Mouse (Mus musculus) kidney, embryonic 14.5 days (tissue): ENCODE results near the gene Iffo2. TPM values are rescaled to one million over a fixed set of nuclear protein-coding genes. Genes with fewer than 3 reads are reported as not detected.
A peak's percentile ranks its signal among the peaks of the same experiment; 100 is the strongest.
"Not testable (repeated sequence)": the region's sequence is repeated elsewhere in the genome, so short reads cannot be mapped to it uniquely, and the experiment has no call there.

Experiments used
- ATAC-seq: fragments of 200-750 bp; cut with Nextera tagmentation; 2 replicates; pipeline ENCODE4 v1.8.0; 2017; ENCODE audit warnings: moderate number of reproducible peaks, mild to moderate bottlenecking, moderate TSS enrichment, moderate library complexity; ENCODE audit not compliant: low FRiP score, low TSS enrichment
- H3K27ac ChIP-seq: fragments of 300-500 bp; sonication (generic); 2 replicates; pipeline ENCODE4 v1.5.1; 2014; ENCODE audit warnings: low read depth, mild to moderate bottlenecking, low read length, moderate library complexity, mixed read lengths
- H3K27me3 ChIP-seq: fragments of 300-500 bp; sonication (generic); 2 replicates; pipeline ENCODE4 v1.6.1; 2014; ENCODE audit warnings: mild to moderate bottlenecking, low read length; ENCODE audit not compliant: control insufficient read depth, insufficient read depth
- H3K36me3 ChIP-seq: fragments of 300-500 bp; sonication (generic); 2 replicates; pipeline ENCODE4 v1.6.1; 2014; ENCODE audit warnings: low read length, mixed read lengths; ENCODE audit not compliant: control insufficient read depth, insufficient read depth
- H3K4me1 ChIP-seq: fragments of 300-500 bp; sonication (generic); 2 replicates; pipeline ENCODE4 v1.6.1; 2014; ENCODE audit warnings: low read length, mixed read lengths; ENCODE audit not compliant: control insufficient read depth, insufficient read depth
- H3K4me2 ChIP-seq: fragments of 300-500 bp; sonication (generic); replicated peaks from 2 replicates; pipeline ENCODE4 v1.6.1; 2014; ENCODE audit warnings: low read depth, mild to moderate bottlenecking, low read length
- H3K4me3 ChIP-seq: fragments of 300-500 bp; sonication (generic); 2 replicates; pipeline ENCODE4 v1.5.1; 2014; ENCODE audit warnings: mild to moderate bottlenecking, low read length
- H3K9ac ChIP-seq: fragments of 300-500 bp; sonication (generic); 2 replicates; pipeline ENCODE4 v1.6.1; 2014; ENCODE audit warnings: low read depth, mild to moderate bottlenecking, low read length, moderate library complexity
- H3K9me3 ChIP-seq: fragments of 300-500 bp; sonication (generic); 2 replicates; pipeline ENCODE4 v1.6.1; 2016; ENCODE audit warnings: low read length; ENCODE audit not compliant: control insufficient read depth
- WGBS: fragments of 180-500 bp; shearing (Covaris S2); extraction: QIAGEN DNeasy Blood & Tissue Kit; methylation state at CpG from one replicate; pipeline ENCODE4 v1.1.7; 2014; 5-methylcytosine and 5-hydroxymethylcytosine counted together
- polyA plus RNA-seq: library from polyadenylated mRNA; unstranded; fragments of >200 nt; fragmentation: Nextera tagmentation; extraction: Ambion mirVana; gene quantifications from 2 replicates; pipeline ENCODE4 v1.2.1, GENCODE M21; 2014

Gene Iffo2
- 7.1 and 9.4 TPM in 2 replicates for polyA plus RNA-seq

GRCm38 (mm10) chr4:139530248-139530647 is at the start of gene Iffo2:
TSS of gene Iffo2 (plus strand) at chr4:139530548.
- H3K9me3 ChIP-seq, H3K27ac ChIP-seq, H3K4me2 ChIP-seq, H3K27me3 ChIP-seq, H3K9ac ChIP-seq, H3K36me3 ChIP-seq, ATAC-seq, H3K4me3 ChIP-seq, H3K4me1 ChIP-seq: not testable (repeated sequence)
- 91% methylated on average over 5 of the region's 5 CpGs for WGBS

GRCm38 (mm10) chr4:139481400-139481799 is 48.9 kb upstream of the Iffo2 start:
- H3K4me3 ChIP-seq, result no peak overlapping the region
- 83% methylated on average over 1 of the region's 1 CpGs for WGBS
- no peak overlapping the region for H3K9ac ChIP-seq
- 0 out of 2 replicates have a peak, but pooled peaks cover 4% of the 10 kb centered on the region for H3K4me1 ChIP-seq
- H3K27me3 ChIP-seq, result no peaks in the 10 kb centered on the region
- no peak overlapping the region for H3K4me2 ChIP-seq
- no peak overlapping the region for H3K27ac ChIP-seq
- peaks cover 95% of the 10 kb centered on the region for H3K36me3 ChIP-seq
- H3K9me3 ChIP-seq, result no peaks in the 10 kb centered on the region
- ATAC-seq, result no peak

GRCm38 (mm10) chr4:139483461-139484105 is 46.8 kb upstream of the Iffo2 start:
- no peak overlapping the region for H3K27ac ChIP-seq
- peaks cover 98% of the 10 kb centered on the region for H3K36me3 ChIP-seq
- WGBS, result 70% methylated on average over 8 of the region's 8 CpGs
- H3K27me3 ChIP-seq, result no peaks in the 10 kb centered on the region
- H3K4me1 ChIP-seq, result peaks cover 4% of the 10 kb centered on the region; the same call in 1 of the 2 replicates
- no peak overlapping the region for H3K4me3 ChIP-seq
- no peaks in the 10 kb centered on the region for H3K9me3 ChIP-seq
- no peak overlapping the region for H3K4me2 ChIP-seq
- H3K9ac ChIP-seq, result no peak overlapping the region
- ATAC-seq, result peak; percentile 41; the same call in 1 of the 2 replicates

GRCm38 (mm10) chr4:139484496-139484895 is 45.9 kb upstream of the Iffo2 start:
- H3K27ac ChIP-seq, result no peak overlapping the region

GRCm38 (mm10) chr4:139487085-139487484 is 43.3 kb upstream of the Iffo2 start:
- no peak overlapping the region for H3K27ac ChIP-seq
- ATAC-seq, result no peak; the same call in 1 of the 2 replicates
- 44% methylated on average over 10 of the region's 10 CpGs for WGBS

More at GRCm38 (mm10) chr4:139484496-139484895, 45.9 kb upstream of the Iffo2 start:
- Histone ChIP-seq H3K9me3 (no peaks in the 10 kb centered on the region), H3K4me2 (no peak overlapping the region), H3K4me1 (peaks cover 4% of the 10 kb centered on the region; the same call in 1 of the 2 replicates), H3K4me3 (no peak overlapping the region), H3K9ac (no peak overlapping the region), H3K36me3 (peaks cover 98% of the 10 kb centered on the region), H3K27me3 (no peaks in the 10 kb centered on the region)
- peak; percentile 21; the same call in 1 of the 2 replicates for ATAC-seq
- WGBS, result 36% methylated on average over 7 of the region's 7 CpGs

GRCm38 (mm10) chr4:139488325-139488724 is 42.0 kb upstream of the Iffo2 start:
- H3K27me3 ChIP-seq, result no peaks in the 10 kb centered on the region
- H3K36me3 ChIP-seq, result peaks cover 82% of the 10 kb centered on the region
- no peak overlapping the region for H3K4me3 ChIP-seq
- no peaks in the 10 kb centered on the region for H3K9me3 ChIP-seq
- H3K4me2 ChIP-seq, result no peak overlapping the region
- WGBS, result 95% methylated on average over 5 of the region's 5 CpGs
- no peak overlapping the region for H3K9ac ChIP-seq
- no peak for ATAC-seq
- peaks cover under 1% of the 10 kb centered on the region; the same call in 1 of the 2 replicates for H3K4me1 ChIP-seq
- no peak overlapping the region for H3K27ac ChIP-seq

More at GRCm38 (mm10) chr4:139487085-139487484, 43.3 kb upstream of the Iffo2 start:
- Histone ChIP-seq H3K9ac (no peak overlapping the region), H3K4me3 (no peak overlapping the region), H3K4me2 (no peak overlapping the region), H3K36me3 (peaks cover 94% of the 10 kb centered on the region), H3K27me3 (no peaks in the 10 kb centered on the region), H3K9me3 (no peaks in the 10 kb centered on the region), H3K4me1 (peaks cover 4% of the 10 kb centered on the region; the same call in 1 of the 2 replicates)

- Histone ChIP-seq H3K27me3 (no peaks in the 10 kb centered on the region), H3K9me3 (no peaks in the 10 kb centered on the region), H3K4me3 (no peak overlapping the region), H3K9ac (no peak overlapping the region), H3K4me2 (no peak overlapping the region), H3K36me3 (peaks cover 65% of the 10 kb centered on the region), H3K4me1 (no peaks in the 10 kb centered on the region; the same call in 1 of the 2 replicates), H3K27ac (no peak overlapping the region)
- 85% methylated on average over 1 of the region's 1 CpGs for WGBS
- no peak for ATAC-seq
Measured at GRCm38 (mm10) chr4:139489946-139490345, 40.4 kb upstream of the Iffo2 start.

GRCm38 (mm10) chr4:139490413-139491055 is 39.8 kb upstream of the Iffo2 start:
- no peak for ATAC-seq
- Histone ChIP-seq H3K36me3 (peaks cover 60% of the 10 kb centered on the region), H3K9ac (no peak overlapping the region), H3K27me3 (no peaks in the 10 kb centered on the region), H3K27ac (no peak overlapping the region), H3K4me3 (no peak overlapping the region), H3K4me1 (no peaks in the 10 kb centered on the region; the same call in 1 of the 2 replicates), H3K9me3 (no peaks in the 10 kb centered on the region), H3K4me2 (no peak overlapping the region)
- WGBS, result 89% methylated on average over 11 of the region's 11 CpGs
